Mouse (Mus musculus): Measurements from ENCODE around the gene Lzts2. TPM values are rescaled to one million over a fixed set of nuclear protein-coding genes. Genes with fewer than 3 reads are reported as not detected.
A peak's percentile ranks its signal among the peaks of the same experiment; 100 is the strongest.

The Lzts2 gene
- polyA plus RNA-seq, 1 experiment from 2014 or later: 15.3 TPM

GRCm38 (mm10) chr19:45007425-45008191 lies 6.6 kb upstream of the Lzts2 start:
- H3K9me3 ChIP-seq (replicated peaks; ENCODE audit: control insufficient read depth, low read length): no peaks in the 10 kb centered on the region
- peak overlapping the region; percentile 78 for H3K9ac ChIP-seq (ENCODE audit: low read length)
- peaks cover 51% of the 10 kb centered on the region for H3K36me3 ChIP-seq (ENCODE audit: control insufficient read depth, insufficient read depth, low read length)
- ATAC-seq (no peak), DNase-seq (ENCODE audit: low spot score) (no peak)
- peak overlapping the region; percentile 63; the same call in 1 of the 2 replicates for H3K4me3 ChIP-seq (ENCODE audit: low read depth, low read length)
- H3K27me3 ChIP-seq (replicated peaks; ENCODE audit: control insufficient read depth, insufficient read depth, low read length): no peaks in the 10 kb centered on the region
- WGBS: 88% methylated on average over 20 of the region's 20 CpGs
- H3K4me2 ChIP-seq (ENCODE audit: low read length): peak overlapping the region; percentile 69
- H3K4me1 ChIP-seq (ENCODE audit: control insufficient read depth, insufficient read depth, low read length): peaks cover 18% of the 10 kb centered on the region
- H3K27ac ChIP-seq (ENCODE audit: low read depth, low read length): no peak overlapping the region

GRCm38 (mm10) chr19:45010646-45011045 lies 3.6 kb upstream of the Lzts2 start:
- no peak for DNase-seq (ENCODE audit: low spot score)
- H3K36me3 ChIP-seq (ENCODE audit: control insufficient read depth, insufficient read depth, low read length): peaks cover 33% of the 10 kb centered on the region
- no peak for ATAC-seq
- WGBS: 91% methylated on average over 4 of the region's 4 CpGs
- H3K27ac ChIP-seq (ENCODE audit: low read depth, low read length): no peak overlapping the region
- no peaks in the 10 kb centered on the region for H3K9me3 ChIP-seq (replicated peaks; ENCODE audit: control insufficient read depth, low read length)
- H3K9ac ChIP-seq (ENCODE audit: low read length): no peak overlapping the region
- no peaks in the 10 kb centered on the region for H3K27me3 ChIP-seq (replicated peaks; ENCODE audit: control insufficient read depth, insufficient read depth, low read length)
- no peak overlapping the region for H3K4me2 ChIP-seq (ENCODE audit: low read length)
- peaks cover 19% of the 10 kb centered on the region for H3K4me1 ChIP-seq (ENCODE audit: control insufficient read depth, insufficient read depth, low read length)
- no peak overlapping the region for H3K4me3 ChIP-seq (ENCODE audit: low read depth, low read length)

DNA sequence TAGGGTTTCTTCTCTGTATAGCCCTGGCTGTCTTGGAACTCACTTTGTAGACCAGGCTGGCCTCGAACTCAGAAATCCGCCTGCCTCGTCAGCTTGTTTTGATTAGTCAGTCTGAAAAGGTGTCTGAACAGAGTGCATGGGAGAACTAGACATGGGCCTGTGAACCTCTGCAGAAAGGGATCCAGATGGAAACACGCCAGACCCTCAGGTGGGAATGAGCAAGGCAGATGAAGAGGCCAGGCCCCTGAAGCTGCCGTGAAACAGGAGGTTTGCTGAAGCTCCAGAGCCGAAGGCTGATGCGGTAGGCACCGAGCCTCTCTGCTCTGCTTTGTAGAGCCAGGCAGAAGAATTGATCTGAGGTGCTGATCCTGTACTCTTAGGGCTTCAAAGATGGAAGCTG lies 2.0 kb upstream of the Lzts2 start:
- ATAC-seq (no peak), DNase-seq (ENCODE audit: low spot score) (no peak)
- Histone ChIP-seq H3K4me3 (ENCODE audit: low read depth, low read length) (no peak overlapping the region), H3K36me3 (ENCODE audit: control insufficient read depth, insufficient read depth, low read length) (peaks cover 33% of the 10 kb centered on the region), H3K27ac (ENCODE audit: low read depth, low read length) (peak overlapping the region; percentile 63), H3K9ac (ENCODE audit: low read length) (peak overlapping the region; percentile 41), H3K9me3 (replicated peaks; ENCODE audit: control insufficient read depth, low read length) (no peaks in the 10 kb centered on the region), H3K27me3 (replicated peaks; ENCODE audit: control insufficient read depth, insufficient read depth, low read length) (no peaks in the 10 kb centered on the region), H3K4me1 (ENCODE audit: control insufficient read depth, insufficient read depth, low read length) (peaks cover 23% of the 10 kb centered on the region), H3K4me2 (ENCODE audit: low read length) (no peak overlapping the region)
- 87% methylated on average over 8 of the region's 8 CpGs for WGBS

DNA sequence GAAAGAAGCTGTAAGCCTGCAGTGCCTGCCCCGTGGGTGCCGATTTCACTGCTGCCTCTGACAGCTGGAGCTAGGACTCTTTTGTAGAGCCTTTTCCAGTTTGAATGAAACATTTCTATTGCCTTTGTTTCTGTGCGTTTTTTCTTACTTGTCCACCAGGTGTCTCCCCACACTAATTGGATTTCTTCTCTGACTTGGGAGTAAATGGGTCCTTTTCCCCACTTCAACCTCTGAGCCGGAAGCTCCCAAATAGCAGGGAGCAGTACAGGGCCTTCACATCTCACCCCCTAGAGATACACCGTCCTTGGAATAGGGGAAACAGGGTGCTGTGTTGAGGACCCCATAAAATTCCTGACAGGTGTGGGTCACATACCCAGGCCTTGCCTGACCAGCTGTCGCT lies 1.6 kb upstream of the Lzts2 start:
- Histone ChIP-seq H3K27ac (ENCODE audit: low read depth, low read length) (peak overlapping the region; percentile 63), H3K4me2 (ENCODE audit: low read length) (no peak overlapping the region), H3K4me1 (ENCODE audit: control insufficient read depth, insufficient read depth, low read length) (peaks cover 19% of the 10 kb centered on the region), H3K4me3 (ENCODE audit: low read depth, low read length) (no peak overlapping the region), H3K27me3 (replicated peaks; ENCODE audit: control insufficient read depth, insufficient read depth, low read length) (no peaks in the 10 kb centered on the region), H3K9me3 (replicated peaks; ENCODE audit: control insufficient read depth, low read length) (no peaks in the 10 kb centered on the region), H3K9ac (ENCODE audit: low read length) (peak overlapping the region; percentile 41), H3K36me3 (ENCODE audit: control insufficient read depth, insufficient read depth, low read length) (peaks cover 33% of the 10 kb centered on the region)
- WGBS: 28% methylated on average over 6 of the region's 6 CpGs
- no peak for ATAC-seq
- DNase-seq (ENCODE audit: low spot score): peak; percentile 75

DNA sequence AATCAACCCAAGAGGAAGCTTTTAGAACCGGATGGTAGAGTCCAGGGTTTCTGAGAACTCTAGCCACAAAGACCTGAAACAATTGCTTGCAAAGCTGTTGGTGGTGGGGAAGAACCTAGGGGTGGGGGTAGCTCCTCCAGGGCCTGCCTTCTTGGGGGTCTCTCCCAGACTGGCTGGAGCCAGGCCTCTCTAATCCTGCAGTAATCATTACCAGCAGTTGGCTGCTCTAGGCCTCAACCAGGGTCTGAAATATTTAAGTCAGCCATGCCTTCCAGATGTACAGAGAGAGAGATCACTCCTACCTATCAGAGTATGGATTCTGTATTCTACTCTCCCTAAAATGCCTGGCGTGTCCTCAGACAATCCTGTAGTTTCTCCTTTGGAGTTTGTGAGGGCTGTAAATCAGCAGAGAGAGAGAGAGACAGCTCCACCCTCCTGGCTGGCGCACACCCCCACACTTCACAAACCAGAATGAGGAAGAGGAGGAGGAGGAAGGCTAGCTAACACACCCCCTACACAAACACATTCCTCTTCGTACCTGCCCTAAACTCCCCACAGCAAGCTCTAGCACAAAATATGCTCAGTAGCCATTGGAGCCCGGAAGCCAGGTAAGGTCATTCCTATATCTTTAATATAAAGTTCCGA lies 511 bp upstream of the Lzts2 start:
- no peak overlapping the region for H3K27ac ChIP-seq (ENCODE audit: low read depth, low read length)
- H3K4me2 ChIP-seq (ENCODE audit: low read length): no peak overlapping the region
- peaks cover 30% of the 10 kb centered on the region for H3K36me3 ChIP-seq (ENCODE audit: control insufficient read depth, insufficient read depth, low read length)
- no peaks in the 10 kb centered on the region for H3K9me3 ChIP-seq (replicated peaks; ENCODE audit: control insufficient read depth, low read length)
- H3K4me3 ChIP-seq (ENCODE audit: low read depth, low read length): no peak overlapping the region
- no peak overlapping the region for H3K9ac ChIP-seq (ENCODE audit: low read length)
- no peaks in the 10 kb centered on the region for H3K27me3 ChIP-seq (replicated peaks; ENCODE audit: control insufficient read depth, insufficient read depth, low read length)
- ATAC-seq: no peak
- 67% methylated on average over 6 of the region's 6 CpGs for WGBS
- no peak for DNase-seq (ENCODE audit: low spot score)
- peaks cover 19% of the 10 kb centered on the region for H3K4me1 ChIP-seq (ENCODE audit: control insufficient read depth, insufficient read depth, low read length)

- Histone ChIP-seq H3K4me1 (ENCODE audit: control insufficient read depth, insufficient read depth, low read length) (peaks cover 27% of the 10 kb centered on the region), H3K36me3 (ENCODE audit: control insufficient read depth, insufficient read depth, low read length) (peaks cover 26% of the 10 kb centered on the region), H3K27me3 (replicated peaks; ENCODE audit: control insufficient read depth, insufficient read depth, low read length) (no peaks in the 10 kb centered on the region), H3K9me3 (replicated peaks; ENCODE audit: control insufficient read depth, low read length) (no peaks in the 10 kb centered on the region), H3K9ac (ENCODE audit: low read length) (peak overlapping the region; percentile 87), H3K4me2 (ENCODE audit: low read length) (peak overlapping the region; percentile 89), H3K27ac (ENCODE audit: low read depth, low read length) (peak overlapping the region; percentile 97; the same call in 1 of the 2 replicates), H3K4me3 (ENCODE audit: low read depth, low read length) (peak overlapping the region; percentile 63)
- peak; percentile 42 for DNase-seq (ENCODE audit: low spot score)
- no peak for ATAC-seq
- WGBS: under 1% methylated on average over 25 of the region's 25 CpGs
Measured at GRCm38 (mm10) chr19:45014981-45015402, 778 bp downstream of the Lzts2 start.

DNA sequence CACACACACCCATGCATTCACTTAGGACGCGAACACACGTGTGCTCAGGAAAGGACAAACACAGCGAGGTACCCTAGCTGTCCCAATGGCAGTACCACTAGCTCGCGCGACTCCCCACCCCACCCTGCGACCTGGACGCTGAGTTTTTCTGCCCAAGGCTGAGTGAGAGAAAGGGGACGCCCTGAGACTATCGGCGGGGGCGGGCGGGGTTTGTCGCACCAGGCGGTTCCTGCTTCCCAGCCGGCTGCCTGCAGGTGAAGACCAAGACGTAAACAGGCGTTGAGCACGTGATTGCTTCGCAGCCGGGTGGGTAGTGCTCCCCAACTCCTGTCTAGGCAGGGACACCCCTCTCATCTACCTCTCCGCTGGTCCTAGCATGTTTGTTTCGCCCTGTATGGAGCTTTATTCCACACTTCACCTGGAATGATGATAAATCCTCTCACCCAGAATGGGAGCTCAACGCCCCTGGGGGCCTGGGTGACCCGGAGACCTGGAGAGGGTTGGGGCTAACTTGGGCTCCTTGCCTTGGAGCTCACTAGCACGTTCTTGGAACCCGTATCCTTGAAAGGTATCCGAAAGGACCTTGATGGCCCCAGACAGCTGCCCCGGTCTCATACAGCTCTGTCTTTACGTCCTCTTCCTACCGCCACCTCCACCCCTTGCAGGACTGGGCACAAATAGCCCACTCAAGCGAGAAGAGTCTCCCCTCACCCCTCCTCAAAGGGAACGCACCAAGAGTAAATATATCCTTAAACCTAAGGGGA lies 1.5 kb downstream of the Lzts2 start:
- no peaks in the 10 kb centered on the region for H3K9me3 ChIP-seq (replicated peaks; ENCODE audit: control insufficient read depth, low read length)
- ATAC-seq (peak; percentile 8; the same call in 1 of the 2 replicates), DNase-seq (ENCODE audit: low spot score) (peak; percentile 42)
- peak overlapping the region; percentile 87 for H3K9ac ChIP-seq (ENCODE audit: low read length)
- no peaks in the 10 kb centered on the region for H3K27me3 ChIP-seq (replicated peaks; ENCODE audit: control insufficient read depth, insufficient read depth, low read length)
- peak overlapping the region; percentile 89 for H3K4me2 ChIP-seq (ENCODE audit: low read length)
- H3K36me3 ChIP-seq (ENCODE audit: control insufficient read depth, insufficient read depth, low read length): peaks cover 19% of the 10 kb centered on the region
- peak overlapping the region; percentile 97 for H3K27ac ChIP-seq (ENCODE audit: low read depth, low read length)
- whole genome bisulfite sequencing: 0% methylated on average over 34 of the region's 34 CpGs
- H3K4me1 ChIP-seq (ENCODE audit: control insufficient read depth, insufficient read depth, low read length): peaks cover 30% of the 10 kb centered on the region
- peak overlapping the region; percentile 63 for H3K4me3 ChIP-seq (ENCODE audit: low read depth, low read length)

GRCm38 (mm10) chr19:45016341-45017215 lies 2.4 kb downstream of the Lzts2 start:
- peak; percentile 27 for ATAC-seq
- no peaks in the 10 kb centered on the region for H3K27me3 ChIP-seq (replicated peaks; ENCODE audit: control insufficient read depth, insufficient read depth, low read length)
- H3K4me2 ChIP-seq (ENCODE audit: low read length): peak overlapping the region; percentile 89
- WGBS: 2% methylated on average over 17 of the region's 18 CpGs
- H3K27ac ChIP-seq (ENCODE audit: low read depth, low read length): peak overlapping the region; percentile 97
- peak; percentile 87 for DNase-seq (ENCODE audit: low spot score)
- H3K9ac ChIP-seq (ENCODE audit: low read length): peak overlapping the region; percentile 87
- H3K9me3 ChIP-seq (replicated peaks; ENCODE audit: control insufficient read depth, low read length): no peaks in the 10 kb centered on the region
- peak overlapping the region; percentile 63 for H3K4me3 ChIP-seq (ENCODE audit: low read depth, low read length)
- H3K36me3 ChIP-seq (ENCODE audit: control insufficient read depth, insufficient read depth, low read length): peaks cover 14% of the 10 kb centered on the region
- H3K4me1 ChIP-seq (ENCODE audit: control insufficient read depth, insufficient read depth, low read length): peaks cover 31% of the 10 kb centered on the region

All from forebrain, embryonic 14.5 days (tissue).